Mouse (Mus musculus): ENCODE data around the gene Arhgef12.

The Arhgef12 gene

GRCm38 (mm10) chr9:43108081-43108480 is 1.0 kb upstream of the Arhgef12 start:
- DNase-seq = peak; percentile 91

DNA sequence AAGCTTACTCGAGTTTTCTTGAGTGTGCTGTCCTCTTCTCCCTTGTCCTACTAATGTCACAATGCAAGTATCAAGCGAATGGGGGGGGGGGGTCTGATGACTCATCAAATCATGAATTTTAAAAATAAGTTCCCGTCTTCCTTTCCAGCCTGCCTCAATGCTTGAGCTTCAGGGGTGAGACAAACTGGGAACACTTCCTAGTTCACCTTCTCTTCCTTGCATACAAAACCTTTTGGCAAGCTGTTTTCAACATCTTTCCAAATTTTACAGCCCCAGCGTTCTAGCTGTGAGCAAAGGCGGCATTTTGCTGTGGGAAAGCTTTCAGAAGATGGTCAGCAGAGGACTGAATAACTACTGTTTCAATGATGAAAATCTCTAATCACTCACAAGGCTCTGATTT is 516 bp upstream of the Arhgef12 start:
- no peak for DNase-seq

- peak; percentile 98 for DNase-seq
Observed at GRCm38 (mm10) chr9:43106426-43107186, 433 bp downstream of the Arhgef12 start.

GRCm38 (mm10) chr9:43105664-43106361 is 1.2 kb downstream of the Arhgef12 start:
- peak; percentile 100 for DNase-seq

- DNase-seq = peak; percentile 96
Observed at GRCm38 (mm10) chr9:43104873-43105663, 2.0 kb downstream of the Arhgef12 start.

DNA sequence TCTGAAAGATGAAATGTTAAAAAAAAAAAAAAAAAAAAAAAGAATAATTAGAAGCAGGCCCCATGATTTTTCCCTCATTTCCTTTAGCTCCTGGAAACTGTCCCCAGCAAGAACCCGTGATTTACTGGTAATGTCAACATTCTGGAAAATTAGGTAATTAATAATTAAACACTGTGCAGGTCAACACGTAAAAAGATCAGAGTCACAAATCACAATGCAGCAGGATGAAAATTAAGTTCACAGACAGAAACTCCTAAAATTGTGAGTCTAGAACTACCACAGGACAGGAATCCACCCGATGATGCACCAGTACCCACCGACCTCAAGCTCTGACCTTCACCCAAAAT is 2.5 kb downstream of the Arhgef12 start:
- DNase-seq = no peak

- DNase-seq = peak; percentile 88
Observed at GRCm38 (mm10) chr9:43103675-43104299, 3.3 kb downstream of the Arhgef12 start.

DNA sequence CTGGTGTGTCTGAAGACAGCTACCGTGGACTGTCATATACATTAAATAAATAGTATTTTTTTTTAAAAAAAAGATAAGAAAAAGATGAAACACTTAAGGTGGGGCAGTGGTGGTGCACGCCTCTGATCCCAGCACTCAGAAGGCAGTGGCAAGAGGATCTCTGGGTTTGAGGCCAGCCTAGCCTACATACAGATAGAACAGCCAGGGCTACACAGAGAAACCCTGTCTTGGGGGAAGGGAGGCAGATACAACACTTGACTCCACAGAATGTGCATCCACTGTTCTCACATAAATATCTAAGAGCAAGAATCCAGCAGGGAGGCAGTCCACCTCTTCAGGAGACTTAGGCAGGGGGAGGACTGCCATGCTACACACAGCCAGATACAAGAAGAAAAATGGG is 4.1 kb downstream of the Arhgef12 start:
- peak; percentile 90 for DNase-seq

DNA sequence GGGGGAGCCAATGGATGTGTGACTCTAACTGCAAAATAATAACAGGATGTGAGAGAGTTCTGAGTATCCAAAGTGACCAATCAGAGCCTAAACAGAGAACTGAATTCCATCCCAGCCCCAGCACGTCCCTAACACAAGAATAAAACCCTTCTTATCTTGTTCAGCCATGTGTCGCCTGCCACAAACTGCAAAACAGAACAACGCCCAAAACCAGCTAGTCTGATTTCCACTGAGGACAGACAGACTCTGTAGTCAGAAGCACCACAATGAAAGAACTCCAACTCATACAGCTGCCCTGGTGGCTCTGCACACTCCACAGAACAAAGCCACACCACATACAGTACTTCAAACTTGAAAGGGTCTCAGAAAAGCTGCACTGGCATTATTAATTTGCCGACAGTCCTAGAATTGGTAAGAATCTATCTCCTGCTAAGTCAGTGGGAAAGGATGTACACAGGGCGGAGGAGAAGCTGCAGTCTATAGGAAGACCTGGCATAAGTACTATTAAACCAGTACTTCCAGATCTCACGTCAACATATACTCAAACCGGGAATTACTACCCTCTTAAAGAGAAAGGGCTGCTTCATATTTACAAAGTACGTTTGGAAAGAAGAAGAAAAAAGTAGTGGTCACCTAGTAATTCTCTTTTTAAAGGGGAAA is 5.0 kb downstream of the Arhgef12 start:
- peak; percentile 96 for DNase-seq

DNA sequence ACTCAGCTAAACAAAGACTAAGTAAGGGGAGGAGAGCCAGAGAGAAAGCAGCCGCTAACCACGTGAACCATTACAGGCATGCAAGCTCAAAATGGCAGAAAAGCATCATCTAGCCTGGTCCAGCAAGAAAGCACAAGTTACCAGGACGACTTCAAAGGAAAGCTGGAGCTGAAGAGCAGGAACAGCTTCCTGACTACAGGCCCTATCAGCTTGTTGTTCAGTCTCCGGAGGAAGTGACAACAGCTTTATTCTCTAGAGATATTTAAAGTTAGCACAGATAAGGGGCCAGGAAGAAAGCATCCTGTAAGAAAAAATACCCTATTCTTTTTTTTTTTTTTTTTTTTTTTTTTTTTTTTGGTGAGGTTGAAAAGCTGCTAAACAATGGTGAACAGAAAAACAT is 8.1 kb downstream of the Arhgef12 start:
- DNase-seq = peak; percentile 94

DNA sequence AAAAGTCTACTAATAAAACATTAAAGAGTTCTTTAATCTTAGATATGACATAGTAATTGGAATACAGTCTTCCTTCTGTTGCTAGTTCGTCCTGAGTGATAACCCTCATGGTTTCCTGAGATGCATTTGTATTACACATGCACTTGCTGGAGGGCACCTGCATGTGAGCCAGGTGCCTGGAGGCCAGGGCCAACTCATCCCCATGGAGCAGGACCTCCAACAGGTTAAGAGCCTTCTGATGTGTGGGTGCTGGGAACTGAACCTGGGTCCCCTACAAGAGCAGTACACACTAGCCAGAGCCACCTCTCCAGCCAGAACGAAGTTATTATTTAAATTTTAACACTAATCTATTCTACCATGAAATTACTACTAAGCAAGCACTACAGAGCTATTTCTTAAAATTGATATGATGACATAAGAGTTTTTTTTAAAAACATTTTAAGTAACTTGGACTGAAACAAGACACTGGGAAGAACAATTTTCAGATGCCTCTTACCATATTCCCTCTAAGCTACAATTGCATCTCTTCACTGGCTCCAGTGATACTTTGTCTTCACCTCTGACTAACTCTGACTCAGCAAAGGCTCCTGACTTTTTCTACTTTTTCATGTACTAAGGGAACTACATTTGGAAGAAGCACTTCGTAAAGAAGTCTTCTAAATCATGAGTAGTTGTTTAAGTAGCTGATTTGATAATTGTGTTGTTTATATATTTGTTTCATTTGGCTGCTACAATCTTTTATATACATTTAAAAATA is 9.1 kb downstream of the Arhgef12 start:
- DNase-seq = peak; percentile 90

DNA sequence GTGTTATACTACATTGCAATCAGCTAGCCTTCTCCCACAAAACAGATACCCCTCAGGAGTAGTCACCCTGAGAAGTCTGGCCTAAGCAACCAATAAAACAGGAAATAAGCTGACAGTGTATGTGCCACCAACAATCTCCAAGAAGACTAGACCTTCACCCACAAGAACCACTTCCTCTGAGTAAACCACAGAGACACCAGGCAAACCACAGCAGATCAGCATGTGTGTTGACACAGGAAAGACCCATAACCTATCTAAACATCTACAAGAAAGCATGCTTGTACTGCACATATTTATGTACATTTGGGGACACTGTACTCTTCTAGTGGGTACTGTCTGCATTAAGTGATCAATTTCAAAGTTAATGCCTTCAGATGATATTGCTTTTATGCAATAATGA is 10.7 kb downstream of the Arhgef12 start:
- peak; percentile 78 for DNase-seq

DNA sequence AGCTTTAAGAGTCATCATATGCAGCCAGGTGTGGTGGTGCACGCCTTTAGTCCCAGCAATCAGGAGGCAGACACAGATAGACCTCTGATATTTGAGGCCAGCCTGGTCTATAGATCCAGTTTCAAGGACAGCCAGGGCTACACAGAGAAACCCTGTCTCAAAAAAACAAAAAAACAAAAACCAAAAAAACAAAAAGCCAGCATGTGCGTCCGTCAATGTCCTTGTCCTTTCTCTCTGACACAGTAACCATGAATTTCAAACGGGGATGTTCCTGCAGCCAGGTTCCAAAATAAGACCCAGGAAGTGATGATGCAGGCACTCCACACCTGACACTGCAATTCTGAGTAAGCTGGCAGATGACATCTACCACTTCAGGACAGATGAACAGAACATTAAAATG is 12.2 kb downstream of the Arhgef12 start:
- DNase-seq = peak; percentile 67

DNA sequence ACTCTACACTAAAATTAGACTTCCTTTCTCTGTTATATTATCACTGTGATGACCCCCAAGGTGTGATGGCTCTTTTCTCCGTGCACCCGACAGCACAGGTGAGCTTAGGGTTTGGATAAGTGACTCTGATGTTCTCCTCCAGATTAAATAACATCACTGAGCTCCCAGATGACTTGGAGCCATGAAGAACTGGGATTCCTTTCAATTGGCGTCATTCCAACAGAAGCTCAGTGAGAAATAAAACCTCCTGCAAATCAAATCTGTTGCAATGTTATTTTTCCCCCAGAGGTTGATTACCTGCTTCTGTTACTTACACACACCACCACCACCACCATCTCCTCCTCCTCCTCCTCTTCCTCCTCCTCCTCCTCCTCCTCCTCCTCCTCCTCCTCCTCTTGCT is 13.2 kb downstream of the Arhgef12 start:
- DNase-seq = peak; percentile 88

DNA sequence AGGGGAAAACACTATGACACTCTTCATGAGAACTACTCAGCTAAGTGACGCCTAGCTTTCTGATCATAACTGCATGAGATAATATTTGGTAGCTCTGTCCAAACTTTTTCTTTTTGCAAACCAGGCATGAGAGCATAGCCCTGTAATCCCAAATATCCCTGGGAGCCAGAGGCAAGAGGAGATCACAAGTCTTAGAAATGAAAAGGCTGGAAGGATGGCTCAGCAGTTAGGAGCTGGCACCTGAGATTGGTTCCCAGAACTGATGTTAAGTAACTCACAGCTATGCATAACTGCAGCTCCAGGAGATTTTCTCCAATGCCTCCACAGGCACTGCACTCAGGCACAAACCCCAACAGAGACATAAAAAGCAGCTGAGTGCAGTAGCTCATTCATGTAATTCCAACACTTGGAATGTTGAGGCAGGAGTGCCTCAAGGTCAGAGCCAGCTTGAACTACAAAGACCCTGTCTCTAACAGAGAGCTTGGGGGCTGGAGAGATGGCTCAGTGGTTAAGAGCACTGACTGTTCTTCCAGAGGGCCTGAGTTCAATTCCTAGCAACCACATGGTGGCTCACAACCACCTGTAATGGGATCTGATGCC is 21.3 kb downstream of the Arhgef12 start:
- DNase-seq = peak; percentile 91

GRCm38 (mm10) chr9:43084496-43085362 is 22.3 kb downstream of the Arhgef12 start:
- DNase-seq = peak; percentile 62

- peak; percentile 31 for DNase-seq
Observed at GRCm38 (mm10) chr9:43083441-43084055, 23.5 kb downstream of the Arhgef12 start.

DNA sequence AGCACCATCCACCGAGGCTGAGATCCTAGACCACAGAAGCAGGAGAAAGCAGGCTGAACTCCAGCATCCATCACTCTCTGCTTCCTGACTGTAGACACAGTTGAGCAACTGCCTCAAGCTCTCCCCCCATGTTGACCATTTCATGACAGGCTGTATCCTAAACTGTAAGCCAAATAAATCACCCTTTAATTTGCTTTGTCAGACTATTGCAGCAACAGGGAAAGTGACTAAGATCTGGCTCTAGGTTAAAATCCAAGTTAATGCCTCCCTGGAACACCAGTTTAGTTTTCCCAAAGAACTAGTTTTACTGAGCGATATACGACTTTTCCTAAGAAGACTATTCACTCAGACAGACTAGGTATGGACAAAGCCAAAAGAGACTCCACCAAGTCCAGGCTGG is 28.3 kb downstream of the Arhgef12 start:
- DNase-seq = no peak

GRCm38 (mm10) chr9:43076163-43076562 is 30.9 kb downstream of the Arhgef12 start:
- peak; percentile 91 for DNase-seq

- no peak for DNase-seq
Observed at GRCm38 (mm10) chr9:43074611-43075010, 32.4 kb downstream of the Arhgef12 start.

Measured in heart, adult 11 months (tissue).